ENCODE assay signal across 22 mouse cellular contexts in the genomic region with DNA sequence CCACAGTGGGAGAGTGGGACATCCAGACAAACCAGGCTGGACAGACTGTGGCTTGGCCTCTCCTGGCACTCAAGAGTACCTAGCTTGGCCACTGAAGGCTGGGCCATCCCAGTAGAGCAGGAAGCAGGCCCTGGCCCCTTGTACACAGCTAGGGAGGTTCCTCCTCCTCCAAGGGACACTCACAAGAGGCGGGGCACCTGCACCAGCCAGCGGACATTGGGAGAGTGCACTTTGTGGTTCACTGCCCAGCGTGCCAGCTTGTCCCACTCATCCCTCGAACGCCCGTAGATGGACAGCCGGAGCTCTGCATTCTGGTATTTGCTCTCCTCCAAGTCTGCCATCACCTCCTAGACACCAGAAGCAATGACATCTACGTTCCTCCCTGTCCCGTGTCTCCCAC. TPM values are rescaled to one million over a fixed set of nuclear protein-coding genes. Genes with fewer than 3 reads are reported as not detected.
DNase-seq lines count a peak whose midpoint lies in the region; ATAC-seq lines count a peak whose summit lies in the region.
"Had no signal": no experiment of that assay in that cellular context is flagged by ENCODE, and none has a peak within 500 bp of the region (broad histone marks: within the 10 kb centered on the region; RNA-seq: fewer than 3 reads in every experiment).

No protein-coding gene starts in this region.

- 92% methylated on average over 9 of the region's 9 CpGs for WGBS in kidney, embryonic 14.5 days
- WGBS in kidney, embryonic 16.5 days, result 80% methylated on average over 9 of the region's 9 CpGs

- H3K4me1 ChIP-seq in kidney, embryonic 14.5 days (ENCODE audit: control insufficient read depth, insufficient read depth, low read length), result peaks cover 3% of the 10 kb centered on the region; the same call in 1 of the 2 replicates
- H3K4me1 ChIP-seq in kidney, embryonic 16.5 days (ENCODE audit: insufficient read depth, low read length), result peaks cover 5% of the 10 kb centered on the region

- no peak for ATAC-seq in kidney, embryonic 14.5 days (ENCODE audit: low FRiP score, low TSS enrichment)
- peak; percentile 54 for ATAC-seq in kidney, embryonic 16.5 days (ENCODE audit: low FRiP score, low TSS enrichment)
- ATAC-seq: activated CD4-positive, CD25-positive, alpha-beta regulatory T cell, adult 4 months; forebrain, embryonic 15.5 days; Patski had no signal

- H3K9me3 ChIP-seq in kidney, embryonic 14.5 days (ENCODE audit: control insufficient read depth, low read length), result no peaks in the 10 kb centered on the region
- no peaks in the 10 kb centered on the region for H3K9me3 ChIP-seq in kidney, embryonic 16.5 days (ENCODE audit: low read length)
- H3K9me3 ChIP-seq: embryonic facial prominence, embryonic 15.5 days; forebrain, embryonic 15.5 days; heart, embryonic 12.5 days; hindbrain, embryonic 15.5 days had no signal

- H3K4me2 ChIP-seq in kidney, embryonic 14.5 days (replicated peaks; ENCODE audit: low read depth, low read length), result no peak overlapping the region
- H3K4me2 ChIP-seq in kidney, embryonic 16.5 days (replicated peaks; ENCODE audit: low read depth, low read length), result no peak overlapping the region
- H3K4me2 ChIP-seq: embryonic facial prominence, embryonic 15.5 days; forebrain, embryonic 15.5 days; heart, embryonic 12.5 days; hindbrain, embryonic 15.5 days had no signal

- H3K27me3 ChIP-seq in kidney, embryonic 14.5 days (ENCODE audit: control insufficient read depth, insufficient read depth, low read length), result no peaks in the 10 kb centered on the region
- no peaks in the 10 kb centered on the region for H3K27me3 ChIP-seq in kidney, embryonic 16.5 days (ENCODE audit: insufficient read depth, low read length)
- H3K27me3 ChIP-seq: embryonic facial prominence, embryonic 15.5 days; forebrain, embryonic 15.5 days; heart, embryonic 12.5 days; hindbrain, embryonic 15.5 days; Patski had no signal

- peaks cover 71% of the 10 kb centered on the region for H3K36me3 ChIP-seq in kidney, embryonic 14.5 days (ENCODE audit: control insufficient read depth, insufficient read depth, low read length)
- H3K36me3 ChIP-seq in kidney, embryonic 16.5 days (ENCODE audit: insufficient read depth, low read length), result peaks cover 63% of the 10 kb centered on the region

- H3K9ac ChIP-seq in kidney, embryonic 14.5 days (ENCODE audit: low read depth, low read length), result no peak overlapping the region
- H3K9ac ChIP-seq in kidney, embryonic 16.5 days (replicated peaks; ENCODE audit: low read length), result no peak overlapping the region
- H3K9ac ChIP-seq: embryonic facial prominence, embryonic 15.5 days; forebrain, embryonic 15.5 days; heart, embryonic 12.5 days; hindbrain, embryonic 15.5 days had no signal

- DNase-seq in kidney, adult 11 months, result peak; percentile 53
- DNase-seq in kidney, adult 18-20 months, result peak; percentile 48
- peak; percentile 54 to 78 for DNase-seq in kidney, postnatal 25 days
- no peak for DNase-seq in ovary, postnatal 10 days (ENCODE audit: low spot score)
- DNase-seq in heart, postnatal 4 days, result no peak
- no peak for DNase-seq in layer of hippocampus, postnatal 36 days
- DNase-seq: adrenal gland, adult 2 months; adrenal gland, postnatal 36 days; cerebellum, adult 8-10 months; embryo, embryonic 11 days; gastrocnemius, postnatal 10 days; heart, adult 2 months had no signal

- no peak overlapping the region for H3K27ac ChIP-seq in kidney, embryonic 14.5 days (ENCODE audit: low read depth, low read length)
- H3K27ac ChIP-seq in kidney, embryonic 16.5 days (ENCODE audit: low read length), result no peak overlapping the region
- H3K27ac ChIP-seq: embryonic facial prominence, embryonic 15.5 days; forebrain, embryonic 15.5 days; heart, adult 2 months; hindbrain, embryonic 15.5 days had no signal

- no peak overlapping the region for H3K4me3 ChIP-seq in kidney, embryonic 14.5 days (ENCODE audit: low read length)
- H3K4me3 ChIP-seq in kidney, embryonic 16.5 days (ENCODE audit: low read length), result no peak overlapping the region
- H3K4me3 ChIP-seq: embryonic facial prominence, embryonic 15.5 days; erythroblast, embryonic 14.5 days; forebrain, embryonic 15.5 days; heart, adult 2 months; heart, embryonic 12.5 days; hindbrain, embryonic 15.5 days had no signal

RNA-seq across cellular contexts. Expression of gene Ampd2, which starts 9.6 kb away (rescaled TPM):
- polyA plus RNA-seq in kidney, embryonic 14.5 days (2014; fragmentation: Nextera tagmentation; extraction: Ambion mirVana), result 36.8 and 43.4 TPM in 2 replicates
- 69.7 and 69.8 TPM in 2 replicates for polyA plus RNA-seq in kidney, embryonic 16.5 days (2015; fragmentation: Nextera tagmentation; extraction: Ambion mirVana)
- total RNA-seq in heart, postnatal 4 days (2021), result 10 to 100 TPM; 16.7 to 16.9 TPM
- total RNA-seq in layer of hippocampus, postnatal 36 days (2021), result 10 to 100 TPM; 74.2 to 76.2 TPM

RNA-seq across cellular contexts. Expression of gene Gnat2, which starts 15.8 kb away (rescaled TPM):
- polyA plus RNA-seq in kidney, embryonic 14.5 days (2014; fragmentation: Nextera tagmentation; extraction: Ambion mirVana), result 1.5 and 2.1 TPM in 2 replicates
- 0.84 and 1.9 TPM in 2 replicates for polyA plus RNA-seq in kidney, embryonic 16.5 days (2015; fragmentation: Nextera tagmentation; extraction: Ambion mirVana)
- under 1 TPM; 0.31 to 0.34 TPM for total RNA-seq in heart, postnatal 4 days (2021)
- total RNA-seq in layer of hippocampus, postnatal 36 days (2021), result not detected
- total RNA-seq: heart, postnatal 25 days had no signal
- polyA plus RNA-seq: activated CD4-positive, CD25-positive, alpha-beta regulatory T cell, adult 4 months; heart, adult 2 months had no signal

RNA-seq across cellular contexts. Expression of gene Gstm4, which starts 32.1 kb away (rescaled TPM):
- 17.2 and 18.4 TPM in 2 replicates for polyA plus RNA-seq in kidney, embryonic 14.5 days (2014; fragmentation: Nextera tagmentation; extraction: Ambion mirVana)
- polyA plus RNA-seq in kidney, embryonic 16.5 days (2015; fragmentation: Nextera tagmentation; extraction: Ambion mirVana), result 19.8 and 20.4 TPM in 2 replicates
- 10 to 100 TPM; 11.8 to 12.7 TPM for total RNA-seq in heart, postnatal 4 days (2021)
- total RNA-seq in layer of hippocampus, postnatal 36 days (2021), result 10 to 100 TPM; 11.3 to 12.4 TPM

RNA-seq across cellular contexts. Expression of gene Gstm1, which starts 59.1 kb away (rescaled TPM):
- 63.0 and 73.6 TPM in 2 replicates for polyA plus RNA-seq in kidney, embryonic 14.5 days (2014; fragmentation: Nextera tagmentation; extraction: Ambion mirVana)
- 109 and 124 TPM in 2 replicates for polyA plus RNA-seq in kidney, embryonic 16.5 days (2015; fragmentation: Nextera tagmentation; extraction: Ambion mirVana)
- total RNA-seq in heart, postnatal 4 days (2021), result 10 to 100 TPM; 46.2 to 48.4 TPM
- total RNA-seq in layer of hippocampus, postnatal 36 days (2021), result 100 to 1,000 TPM; 311 to 336 TPM

Comparison
In these comparisons a context has a peak if more than half of its experiments do, and no peak if none do; other contexts are left out.
1. DNase-seq: peak in kidney, adult 11 months (single experiment), kidney, adult 18-20 months (single experiment) and kidney, postnatal 25 days (2 of 2); none in ovary, postnatal 10 days (single experiment), heart, postnatal 4 days (single experiment) and layer of hippocampus, postnatal 36 days (0 of 2).
2. RNA of gene Ampd2, which starts 9.6 kb away (total RNA-seq): 74.2 to 76.2 TPM in layer of hippocampus, postnatal 36 days; 16.7 to 16.9 TPM in heart, postnatal 4 days; every median in the first group is over 4 times any median in the second.